Mouse (Mus musculus): ENCODE results near the gene Rnf11. TPM values are rescaled to one million over a fixed set of nuclear protein-coding genes. Genes with fewer than 3 reads are reported as not detected.

The Rnf11 gene
- polyA plus RNA-seq, 1 experiment from 2014 or later = 62.2 TPM

Other genes with a start within 250 kb of the Rnf11 start
- 41.6 and 44.4 TPM in 2 replicates for gene Eps15, start 204.5 kb downstream of the Rnf11 start, polyA plus RNA-seq (2016; fragmentation: Nextera tagmentation; extraction: Ambion mirVana)
- gene Ttc39a, start 78.1 kb downstream of the Rnf11 start, polyA plus RNA-seq (2016; fragmentation: Nextera tagmentation; extraction: Ambion mirVana) = 11.6 and 11.8 TPM in 2 replicates
- gene 4930522H14Rik, start 46.6 kb upstream of the Rnf11 start, polyA plus RNA-seq (2016; fragmentation: Nextera tagmentation; extraction: Ambion mirVana) = not detected in 2 replicates
- gene Cdkn2c, start 182.5 kb upstream of the Rnf11 start, polyA plus RNA-seq (2016; fragmentation: Nextera tagmentation; extraction: Ambion mirVana) = 11.6 and 13.2 TPM in 2 replicates
- 29.2 and 31.5 TPM in 2 replicates for gene Faf1, start 191.9 kb upstream of the Rnf11 start, polyA plus RNA-seq (2016; fragmentation: Nextera tagmentation; extraction: Ambion mirVana)